Mouse (Mus musculus) heart, postnatal 0 days (tissue): ENCODE results near the gene Krtap1-3. TPM values are rescaled to one million over a fixed set of nuclear protein-coding genes. Genes with fewer than 3 reads are reported as not detected.

ENCODE experiments used
- ATAC-seq: fragments of 200-750 bp; cut with Nextera tagmentation; 2 replicates; pipeline ENCODE4 v1.8.0; 2017; ENCODE audit warnings: low read depth, moderate number of reproducible peaks, moderate library complexity; ENCODE audit not compliant: insufficient read depth
- DNase-seq: peaks from one replicate; pipeline ENCODE4 v3.0.0-alpha.2; 2016; ENCODE audit warnings: low spot score
- H3K27ac ChIP-seq: fragments of 300-500 bp; sonication (generic); 2 replicates; pipeline ENCODE4 v1.5.1; 2014; ENCODE audit warnings: low read depth, mild to moderate bottlenecking
- H3K27me3 ChIP-seq: fragments of 300-500 bp; sonication (generic); 2 replicates; pipeline ENCODE4 v1.6.1; 2014; ENCODE audit warnings: low read length, mixed read lengths; ENCODE audit not compliant: control insufficient read depth, insufficient read depth
- H3K36me3 ChIP-seq: fragments of 300-500 bp; sonication (generic); replicated peaks from 2 replicates; pipeline ENCODE4 v1.6.1; 2014; ENCODE audit warnings: low read length, mixed read lengths; ENCODE audit not compliant: control insufficient read depth, insufficient read depth
- H3K4me1 ChIP-seq: fragments of 300-500 bp; sonication (generic); 2 replicates; pipeline ENCODE4 v1.6.1; 2014; ENCODE audit warnings: antibody characterized with exemption; ENCODE audit not compliant: control insufficient read depth, insufficient read depth
- H3K4me2 ChIP-seq: fragments of 300-500 bp; sonication (generic); 2 replicates; pipeline ENCODE4 v1.6.1; 2014; ENCODE audit warnings: low read depth, mild to moderate bottlenecking, low read length, moderate library complexity
- H3K4me3 ChIP-seq: fragments of 300-500 bp; sonication (generic); 2 replicates; pipeline ENCODE4 v1.5.1; 2014; ENCODE audit warnings: low read depth, low read length
- H3K9ac ChIP-seq: fragments of 300-500 bp; sonication (generic); replicated peaks from 2 replicates; pipeline ENCODE4 v1.6.1; 2014; ENCODE audit warnings: low read depth, low read length, mixed read lengths
- H3K9me3 ChIP-seq: fragments of 300-500 bp; sonication (generic); replicated peaks from 2 replicates; pipeline ENCODE4 v1.6.1; 2016; ENCODE audit warnings: low read length; ENCODE audit not compliant: control insufficient read depth
- CTCF ChIP-seq: IDR thresholded peaks from 2 replicates; pipeline ENCODE4 v1.5.1; 2016; ENCODE audit warnings: antibody characterized with exemption, control low read depth, low read depth
- EP300 ChIP-seq: IDR thresholded peaks from 2 replicates; pipeline ENCODE4 v1.6.1; 2016; ENCODE audit warnings: antibody characterized with exemption, low read depth
- WGBS: fragments of 180-500 bp; shearing (Covaris S2); extraction: QIAGEN DNeasy Blood & Tissue Kit; methylation state at CpG from one replicate; pipeline ENCODE4 v1.1.7; 2014; 5-methylcytosine and 5-hydroxymethylcytosine counted together
- polyA plus RNA-seq: library from polyadenylated mRNA; unstranded; fragments of >200 nt; fragmentation: Nextera tagmentation; extraction: Ambion mirVana; gene quantifications from 2 replicates; pipeline ENCODE4 v1.2.1, GENCODE M21; 2015
- total RNA-seq: library from RNA; depleted of rRNA; stranded (reverse); fragments of >200 nt; gene quantifications from 2 replicates; pipeline ENCODE4 v1.2.3, GENCODE M21; 2014; ENCODE audit warnings: low replicate concordance; rRNA removed

The Krtap1-3 gene
- total and polyA plus RNA-seq, 2 experiments from 2014 or later: not detected

DNA sequence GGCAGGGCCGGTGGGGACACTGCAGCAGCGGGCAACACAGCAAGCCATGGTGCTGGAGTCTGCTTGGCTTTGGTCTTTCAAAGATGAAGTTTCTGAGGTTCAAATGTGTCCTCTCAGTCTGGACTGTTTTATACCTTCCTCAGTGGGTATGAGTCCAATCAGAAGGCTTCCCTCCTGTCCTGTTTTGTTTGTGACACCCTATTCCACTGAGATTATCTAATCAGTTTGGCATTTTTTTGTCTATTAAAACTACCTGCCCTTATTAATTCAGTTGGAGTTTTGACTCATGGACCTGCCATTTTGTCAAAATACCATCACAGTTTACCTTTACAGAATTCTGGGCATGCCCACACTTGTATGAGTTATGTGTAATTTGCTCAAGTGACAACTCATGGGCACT is 34.4 kb downstream of the Krtap1-3 start, which contains the start of gene Krtap3-2:
Gene Krtap3-2 (minus strand): TSS at position 101 of the 400 bp plus-strand sequence.
- no peaks in the 10 kb centered on the region for H3K9me3 ChIP-seq
- ATAC-seq (no peak), DNase-seq (no peak)
- H3K27me3 ChIP-seq: no peaks in the 10 kb centered on the region
- no peaks in the 10 kb centered on the region for H3K4me1 ChIP-seq
- no peak within 1 kb of the TSS for H3K27ac ChIP-seq
- no peak within 1 kb of the TSS for H3K9ac ChIP-seq
- no peaks in the 10 kb centered on the region for H3K36me3 ChIP-seq
- no peak for TF ChIP-seq CTCF
- TF ChIP-seq EP300: no peak
- no peak within 1 kb of the TSS for H3K4me3 ChIP-seq
- 49% methylated on average over 2 of the region's 2 CpGs for WGBS
- no peak within 1 kb of the TSS for H3K4me2 ChIP-seq

GRCm38 (mm10) chr11:99556195-99556594 is 34.9 kb downstream of the Krtap1-3 start:
- no peaks in the 10 kb centered on the region for H3K36me3 ChIP-seq
- TF ChIP-seq CTCF: no peak
- TF ChIP-seq EP300: no peak

GRCm38 (mm10) chr11:99550765-99551164 is 40.4 kb downstream of the Krtap1-3 start, which contains the start of gene Krtap3-3:
Krtap3-3 (minus strand) TSS chr11:99550865.
- H3K36me3 ChIP-seq: no peaks in the 10 kb centered on the region
- H3K9me3 ChIP-seq: 0 out of 2 replicates have a peak, but pooled peaks cover 4% of the 10 kb centered on the region
- H3K27ac ChIP-seq: no peak within 1 kb of the TSS
- DNase-seq: no peak
- 52% methylated on average over 3 of the region's 4 CpGs for WGBS
- no peak for ATAC-seq
- no peak within 1 kb of the TSS for H3K9ac ChIP-seq
- no peak within 1 kb of the TSS for H3K4me2 ChIP-seq
- H3K4me1 ChIP-seq: no peaks in the 10 kb centered on the region
- no peak for TF ChIP-seq EP300
- no peak for TF ChIP-seq CTCF
- H3K27me3 ChIP-seq: no peaks in the 10 kb centered on the region
- no peak within 1 kb of the TSS for H3K4me3 ChIP-seq

More at GRCm38 (mm10) chr11:99556195-99556594, 34.9 kb downstream of the Krtap1-3 start:
- 79% methylated on average over 2 of the region's 2 CpGs for WGBS
- no peak overlapping the region for H3K27ac ChIP-seq
- no peaks in the 10 kb centered on the region for H3K4me1 ChIP-seq
- no peaks in the 10 kb centered on the region for H3K27me3 ChIP-seq
- no peak overlapping the region for H3K4me2 ChIP-seq
- H3K9ac ChIP-seq: no peak overlapping the region
- ATAC-seq (no peak), DNase-seq (no peak)
- no peak overlapping the region for H3K4me3 ChIP-seq
- no peaks in the 10 kb centered on the region for H3K9me3 ChIP-seq

- H3K27ac ChIP-seq: no peak overlapping the region
- no peak overlapping the region for H3K9ac ChIP-seq
- H3K4me1 ChIP-seq: no peaks in the 10 kb centered on the region
- H3K27me3 ChIP-seq: no peaks in the 10 kb centered on the region
- no peak for TF ChIP-seq CTCF
- no peak for TF ChIP-seq EP300
- H3K4me2 ChIP-seq: no peak overlapping the region
- H3K9me3 ChIP-seq: 0 out of 2 replicates have a peak, but pooled peaks cover 4% of the 10 kb centered on the region
- H3K4me3 ChIP-seq: no peak overlapping the region
- no peaks in the 10 kb centered on the region for H3K36me3 ChIP-seq
- ATAC-seq (no peak), DNase-seq (no peak)
Observed at GRCm38 (mm10) chr11:99547892-99548291, 43.2 kb downstream of the Krtap1-3 start.

Other genes starting within 250 kb of the Krtap1-3 start
Only the 30 nearest of the 36 such genes appear.
- gene Krt10, start 202.0 kb downstream of the Krtap1-3 start, total RNA-seq: 0.31 and 0.84 TPM in 2 replicates
- 20.4 and 22.6 TPM in 2 replicates for gene Krt10, start 202.0 kb downstream of the Krtap1-3 start, polyA plus RNA-seq
- not detected in 2 replicates for gene Krt12, start 169.1 kb downstream of the Krtap1-3 start, total RNA-seq
- not detected in 2 replicates for gene Krt12, start 169.1 kb downstream of the Krtap1-3 start, polyA plus RNA-seq
- not detected in 2 replicates for gene Krt20, start 153.2 kb downstream of the Krtap1-3 start, total RNA-seq
- 0.26 and 0.38 TPM in 2 replicates for gene Krt20, start 153.2 kb downstream of the Krtap1-3 start, polyA plus RNA-seq
- gene Krt23, start 98.2 kb downstream of the Krtap1-3 start, total RNA-seq: not detected in 2 replicates
- 0.07 and 0.12 TPM in 2 replicates for gene Krt23, start 98.2 kb downstream of the Krtap1-3 start, polyA plus RNA-seq
- not detected in 2 replicates for gene Krt39, start 70.0 kb downstream of the Krtap1-3 start, total RNA-seq
- gene Krt39, start 70.0 kb downstream of the Krtap1-3 start, polyA plus RNA-seq: not detected in 2 replicates
- gene Krt40, start 48.2 kb downstream of the Krtap1-3 start, total RNA-seq: not detected in 2 replicates
- not detected in 2 replicates for gene Krt40, start 48.2 kb downstream of the Krtap1-3 start, polyA plus RNA-seq
- not detected in 2 replicates for gene Krtap3-3, start 40.5 kb downstream of the Krtap1-3 start, total RNA-seq
- gene Krtap3-3, start 40.5 kb downstream of the Krtap1-3 start, polyA plus RNA-seq: not detected in 2 replicates
- not detected in 2 replicates for gene Krtap3-2, start 34.5 kb downstream of the Krtap1-3 start, total RNA-seq
- not detected in 2 replicates for gene Krtap3-2, start 34.5 kb downstream of the Krtap1-3 start, polyA plus RNA-seq
- gene Gm11939, start 31.9 kb downstream of the Krtap1-3 start, total RNA-seq: not detected in 2 replicates
- gene Gm11939, start 31.9 kb downstream of the Krtap1-3 start, polyA plus RNA-seq: not detected in 2 replicates
- gene Krtap3-1, start 24.7 kb downstream of the Krtap1-3 start, total RNA-seq: not detected in 2 replicates
- gene Krtap3-1, start 24.7 kb downstream of the Krtap1-3 start, polyA plus RNA-seq: not detected in 2 replicates
- gene Krtap1-5, start 10.3 kb downstream of the Krtap1-3 start, total RNA-seq: not detected in 2 replicates
- not detected in 2 replicates for gene Krtap1-5, start 10.3 kb downstream of the Krtap1-3 start, polyA plus RNA-seq
- not detected in 2 replicates for gene Krtap1-4, start 7.7 kb downstream of the Krtap1-3 start, total RNA-seq
- gene Krtap1-4, start 7.7 kb downstream of the Krtap1-3 start, polyA plus RNA-seq: not detected in 2 replicates
- not detected in 2 replicates for gene Krtap9-3, start 6.8 kb upstream of the Krtap1-3 start, total RNA-seq
- not detected in 2 replicates for gene Krtap9-3, start 6.8 kb upstream of the Krtap1-3 start, polyA plus RNA-seq
- not detected in 2 replicates for gene Gm11938, start 12.0 kb upstream of the Krtap1-3 start, total RNA-seq
- gene Gm11938, start 12.0 kb upstream of the Krtap1-3 start, polyA plus RNA-seq: not detected in 2 replicates
- gene Gm11937, start 18.9 kb upstream of the Krtap1-3 start, total RNA-seq: not detected in 2 replicates
- not detected in 2 replicates for gene Gm11937, start 18.9 kb upstream of the Krtap1-3 start, polyA plus RNA-seq
- gene Krtap2-4, start 23.5 kb upstream of the Krtap1-3 start, total RNA-seq: not detected in 2 replicates
- not detected in 2 replicates for gene Krtap2-4, start 23.5 kb upstream of the Krtap1-3 start, polyA plus RNA-seq
- gene Gm11562, start 29.1 kb upstream of the Krtap1-3 start, total RNA-seq: not detected in 2 replicates
- not detected in 2 replicates for gene Gm11562, start 29.1 kb upstream of the Krtap1-3 start, polyA plus RNA-seq
- gene Krtap4-1, start 36.9 kb upstream of the Krtap1-3 start, total RNA-seq: not detected in 2 replicates
- not detected in 2 replicates for gene Krtap4-1, start 36.9 kb upstream of the Krtap1-3 start, polyA plus RNA-seq
- not detected in 2 replicates for gene Krtap4-2, start 43.7 kb upstream of the Krtap1-3 start, total RNA-seq
- not detected in 2 replicates for gene Krtap4-2, start 43.7 kb upstream of the Krtap1-3 start, polyA plus RNA-seq
- not detected in 2 replicates for gene Krtap4-7, start 52.8 kb upstream of the Krtap1-3 start, total RNA-seq
- not detected in 2 replicates for gene Krtap4-7, start 52.8 kb upstream of the Krtap1-3 start, polyA plus RNA-seq
- not detected in 2 replicates for gene Gm11555, start 58.9 kb upstream of the Krtap1-3 start, total RNA-seq
- not detected in 2 replicates for gene Gm11555, start 58.9 kb upstream of the Krtap1-3 start, polyA plus RNA-seq
- not detected in 2 replicates for gene Gm11563, start 67.6 kb upstream of the Krtap1-3 start, total RNA-seq
- not detected in 2 replicates for gene Gm11563, start 67.6 kb upstream of the Krtap1-3 start, polyA plus RNA-seq
- not detected in 2 replicates for gene Krtap4-6, start 74.6 kb upstream of the Krtap1-3 start, total RNA-seq
- gene Krtap4-6, start 74.6 kb upstream of the Krtap1-3 start, polyA plus RNA-seq: not detected in 2 replicates
- not detected in 2 replicates for gene Gm14190, start 99.4 kb upstream of the Krtap1-3 start, total RNA-seq
- not detected in 2 replicates for gene Gm14190, start 99.4 kb upstream of the Krtap1-3 start, polyA plus RNA-seq
- not detected in 2 replicates for gene Gm14180, start 143.0 kb upstream of the Krtap1-3 start, total RNA-seq
- gene Gm14180, start 143.0 kb upstream of the Krtap1-3 start, polyA plus RNA-seq: not detected in 2 replicates
- gene Gm11595, start 181.6 kb upstream of the Krtap1-3 start, total RNA-seq: not detected in 2 replicates
- not detected in 2 replicates for gene Gm11595, start 181.6 kb upstream of the Krtap1-3 start, polyA plus RNA-seq
- not detected in 2 replicates for gene Krtap4-8, start 189.4 kb upstream of the Krtap1-3 start, total RNA-seq
- not detected in 2 replicates for gene Krtap4-8, start 189.4 kb upstream of the Krtap1-3 start, polyA plus RNA-seq
- not detected in 2 replicates for gene Krtap4-9, start 193.9 kb upstream of the Krtap1-3 start, total RNA-seq
- not detected in 2 replicates for gene Krtap4-9, start 193.9 kb upstream of the Krtap1-3 start, polyA plus RNA-seq
- not detected in 2 replicates for gene Gm11596, start 202.1 kb upstream of the Krtap1-3 start, total RNA-seq
- gene Gm11596, start 202.1 kb upstream of the Krtap1-3 start, polyA plus RNA-seq: not detected in 2 replicates
- gene Gm11569, start 207.6 kb upstream of the Krtap1-3 start, total RNA-seq: not detected in 2 replicates
- not detected in 2 replicates for gene Gm11569, start 207.6 kb upstream of the Krtap1-3 start, polyA plus RNA-seq